Mouse (Mus musculus): ENCODE data around the gene Sprr2e.

DNA sequence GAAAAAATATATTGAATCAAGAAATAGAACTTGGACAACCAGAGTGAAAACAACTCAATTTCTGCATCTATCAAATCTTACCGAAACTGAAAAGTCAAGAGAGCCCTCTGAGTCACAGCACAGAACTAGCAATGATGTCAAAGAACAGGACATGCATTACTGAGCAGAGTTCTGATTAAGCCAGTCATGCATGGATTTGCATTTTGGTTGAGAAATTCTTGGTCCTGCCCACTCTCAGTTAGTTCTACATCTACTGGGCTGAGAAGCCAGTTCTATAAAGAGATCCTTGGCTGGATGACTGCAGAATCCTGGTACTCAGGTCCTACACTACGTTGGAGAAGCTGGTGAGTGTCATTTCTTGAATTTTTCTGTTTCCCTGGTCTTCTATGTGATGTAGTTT lies 21.7 kb downstream of the Sprr2e start:
- TF ChIP-seq CTCF (IDR thresholded peaks at IDR 0.05): no peak
- TF ChIP-seq EP300 (IDR thresholded peaks at IDR 0.05): no peak
